Mouse (Mus musculus) liver, embryonic 14.5 days (tissue): ENCODE data around the gene Cnot6.

Source experiments
- CTCF ChIP-seq: IDR thresholded peaks from 2 replicates; pipeline ENCODE4 v1.5.1; 2016; ENCODE audit warnings: antibody characterized with exemption, low read depth, control low read depth
- EP300 ChIP-seq: IDR thresholded peaks from 2 replicates; pipeline ENCODE4 v1.6.1; 2016; ENCODE audit warnings: antibody characterized with exemption, low read depth

GRCm38 (mm10) chr11:49721358-49721757, 8.8 kb upstream of the Cnot6 start:
- no peak for TF ChIP-seq CTCF
- peak; percentile 50; the same call in 1 of the 2 replicates for TF ChIP-seq EP300
